Mouse (Mus musculus) limb, embryonic 15.5 days (tissue): ENCODE measurements around the gene Entpd7. TPM values are rescaled to one million over a fixed set of nuclear protein-coding genes. Genes with fewer than 3 reads are reported as not detected.

Source experiments
- ATAC-seq: fragments of 200-750 bp; cut with Nextera tagmentation; 2 replicates; pipeline ENCODE4 v1.8.0; 2017; ENCODE audit warnings: low read depth, moderate TSS enrichment; ENCODE audit not compliant: insufficient number of reproducible peaks, low FRiP score, low TSS enrichment
- H3K27ac ChIP-seq: fragments of 300-500 bp; sonication (generic); 2 replicates; pipeline ENCODE4 v1.5.1; 2015; ENCODE audit warnings: moderate library complexity, mild to moderate bottlenecking, inconsistent platforms
- H3K27me3 ChIP-seq: fragments of 300-500 bp; sonication (generic); 2 replicates; pipeline ENCODE4 v1.6.1; 2015; ENCODE audit warnings: inconsistent platforms
- H3K36me3 ChIP-seq: fragments of 300-500 bp; sonication (generic); 2 replicates; pipeline ENCODE4 v1.6.1; 2015; ENCODE audit warnings: inconsistent platforms
- H3K4me1 ChIP-seq: fragments of 300-500 bp; sonication (generic); 2 replicates; pipeline ENCODE4 v1.6.1; 2015; ENCODE audit warnings: inconsistent platforms
- H3K4me2 ChIP-seq: fragments of 300-500 bp; sonication (generic); 2 replicates; pipeline ENCODE4 v1.6.1; 2015; ENCODE audit warnings: mild to moderate bottlenecking, inconsistent platforms
- H3K4me3 ChIP-seq: fragments of 300-500 bp; sonication (generic); 2 replicates; pipeline ENCODE4 v1.5.1; 2015; ENCODE audit warnings: mild to moderate bottlenecking, inconsistent platforms
- H3K9ac ChIP-seq: fragments of 300-500 bp; sonication (generic); 2 replicates; pipeline ENCODE4 v1.6.1; 2015; ENCODE audit warnings: inconsistent platforms
- H3K9me3 ChIP-seq: fragments of 300-500 bp; sonication (generic); 2 replicates; pipeline ENCODE4 v1.6.1; 2016; ENCODE audit warnings: inconsistent platforms
- WGBS: fragments of 180-500 bp; shearing (Covaris S2); methylation state at CpG from one replicate; pipeline ENCODE4 v1.1.7; 2015; 5-methylcytosine and 5-hydroxymethylcytosine counted together
- polyA plus RNA-seq: library from polyadenylated mRNA; unstranded; fragments of >200 nt; fragmentation: Nextera tagmentation; extraction: Ambion mirVana; gene quantifications from 2 replicates; pipeline ENCODE4 v1.2.1, GENCODE M21; 2015

Entpd7 gene
- polyA plus RNA-seq, 1 experiment from 2014 or later = 9.9 TPM

DNA sequence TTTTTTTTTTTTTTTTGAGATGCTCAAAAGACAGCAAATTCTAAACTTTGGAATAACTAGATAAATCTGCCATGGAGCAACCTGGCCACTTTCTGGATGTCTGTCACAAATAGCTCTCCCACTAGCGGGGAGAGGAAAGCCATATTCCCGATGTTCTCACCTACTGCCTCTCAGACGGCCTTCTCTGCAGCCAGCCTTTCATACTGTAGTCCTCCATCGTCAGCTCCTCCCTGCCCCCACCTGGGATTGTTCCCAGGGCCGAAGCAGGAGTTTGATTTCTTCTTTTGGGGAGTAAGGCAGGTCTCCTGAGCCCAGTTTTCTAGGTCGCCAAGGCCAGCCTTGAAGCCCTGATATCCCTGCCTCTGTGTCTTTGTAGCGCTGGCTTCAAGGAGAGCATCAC, 41.7 kb downstream of the Entpd7 start:
- H3K4me3 ChIP-seq = no peak overlapping the region
- no peak overlapping the region for H3K4me2 ChIP-seq
- H3K36me3 ChIP-seq = peaks cover 59% of the 10 kb centered on the region
- H3K27ac ChIP-seq = no peak overlapping the region
- H3K9me3 ChIP-seq = no peaks in the 10 kb centered on the region
- WGBS = 67% methylated on average over 7 of the region's 7 CpGs
- H3K4me1 ChIP-seq = no peaks in the 10 kb centered on the region
- no peak for ATAC-seq
- H3K27me3 ChIP-seq = no peaks in the 10 kb centered on the region
- H3K9ac ChIP-seq = no peak overlapping the region

DNA sequence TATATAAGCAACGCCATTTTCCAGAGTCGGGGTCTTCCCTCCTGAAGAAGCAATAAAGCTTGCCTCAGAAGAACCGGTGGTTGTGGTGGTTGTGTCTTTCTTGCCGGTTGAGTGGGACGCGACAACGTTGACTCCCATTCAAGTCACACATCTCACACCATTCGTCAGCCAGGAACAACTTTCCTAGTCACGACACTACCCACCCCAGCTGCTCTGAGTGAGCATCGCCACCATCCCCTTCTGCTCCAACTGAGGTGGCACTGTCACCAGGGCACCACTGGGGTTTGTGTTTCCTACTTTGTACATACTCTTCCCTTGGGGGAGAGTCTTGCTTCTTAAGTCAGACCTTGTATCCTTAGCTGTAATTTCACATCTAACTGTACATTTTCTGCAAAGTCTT, 48.9 kb downstream of the Entpd7 start:
- Histone ChIP-seq H3K4me2 (no peak overlapping the region), H3K27ac (no peak overlapping the region), H3K9ac (no peak overlapping the region), H3K9me3 (no peaks in the 10 kb centered on the region), H3K27me3 (no peaks in the 10 kb centered on the region), H3K4me1 (no peaks in the 10 kb centered on the region), H3K4me3 (no peak overlapping the region), H3K36me3 (peaks cover 83% of the 10 kb centered on the region)
- WGBS = 97% methylated on average over 10 of the region's 10 CpGs
- ATAC-seq = no peak

GRCm38 (mm10) chr19:43743401-43743800, 53.9 kb downstream of the Entpd7 start:
- Histone ChIP-seq H3K9ac (no peak overlapping the region), H3K27ac (no peak overlapping the region), H3K4me2 (no peak overlapping the region), H3K27me3 (no peaks in the 10 kb centered on the region), H3K9me3 (no peaks in the 10 kb centered on the region), H3K4me1 (no peaks in the 10 kb centered on the region), H3K36me3 (peaks cover 82% of the 10 kb centered on the region), H3K4me3 (no peak overlapping the region)
- 95% methylated on average over 7 of the region's 7 CpGs for WGBS
- ATAC-seq = no peak

DNA sequence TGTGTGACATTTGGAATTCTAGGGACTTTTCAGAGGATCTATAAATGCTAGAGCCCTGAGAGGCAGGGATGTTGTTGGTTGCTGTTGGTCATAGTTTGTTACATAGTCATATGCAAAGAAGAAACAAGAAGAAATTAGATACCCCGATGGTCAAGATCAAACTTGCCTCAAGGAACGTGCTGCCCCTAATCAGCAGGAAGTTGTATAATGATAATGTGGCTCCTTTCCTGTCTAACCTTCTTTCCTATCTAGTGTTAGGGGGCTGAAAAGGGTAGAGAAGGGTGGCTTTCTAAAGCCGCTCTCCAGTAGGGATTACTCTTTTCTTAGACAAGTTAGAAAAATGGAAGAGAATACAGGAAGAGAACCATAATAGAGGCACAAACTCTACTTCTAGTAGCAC, 56.3 kb downstream of the Entpd7 start:
- Histone ChIP-seq H3K4me1 (no peaks in the 10 kb centered on the region), H3K27me3 (no peaks in the 10 kb centered on the region), H3K36me3 (peaks cover 78% of the 10 kb centered on the region), H3K9me3 (no peaks in the 10 kb centered on the region), H3K4me3 (no peak overlapping the region), H3K27ac (no peak overlapping the region), H3K4me2 (no peak overlapping the region), H3K9ac (no peak overlapping the region)
- 92% methylated on average over 3 of the region's 3 CpGs for WGBS
- no peak for ATAC-seq

DNA sequence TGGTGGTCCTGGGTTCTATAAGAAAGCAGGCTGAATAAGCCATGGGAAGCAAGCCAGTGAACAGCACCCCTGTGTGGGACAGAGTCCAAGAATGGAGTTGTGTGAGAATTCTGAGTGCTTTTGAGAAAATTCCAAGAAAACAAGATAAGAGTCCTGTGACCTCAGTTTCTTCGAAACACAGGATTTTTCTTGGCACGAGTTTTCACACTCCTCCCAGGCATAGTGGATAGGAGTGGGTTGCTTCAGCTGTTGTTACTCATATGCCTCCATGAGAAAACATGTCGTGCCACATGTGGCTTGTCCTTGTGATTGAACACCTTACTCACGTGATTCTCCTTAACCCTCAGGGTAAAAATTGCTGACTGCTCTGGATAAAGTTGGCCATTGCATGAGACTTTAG, 58.4 kb downstream of the Entpd7 start:
- Histone ChIP-seq H3K4me1 (0 out of 2 replicates have a peak, but pooled peaks cover 4% of the 10 kb centered on the region), H3K36me3 (peaks cover 61% of the 10 kb centered on the region), H3K4me3 (no peak overlapping the region), H3K9me3 (no peaks in the 10 kb centered on the region), H3K27ac (no peak overlapping the region), H3K27me3 (no peaks in the 10 kb centered on the region), H3K9ac (no peak overlapping the region), H3K4me2 (no peak overlapping the region)
- 90% methylated on average over 4 of the region's 4 CpGs for WGBS
- no peak for ATAC-seq

DNA sequence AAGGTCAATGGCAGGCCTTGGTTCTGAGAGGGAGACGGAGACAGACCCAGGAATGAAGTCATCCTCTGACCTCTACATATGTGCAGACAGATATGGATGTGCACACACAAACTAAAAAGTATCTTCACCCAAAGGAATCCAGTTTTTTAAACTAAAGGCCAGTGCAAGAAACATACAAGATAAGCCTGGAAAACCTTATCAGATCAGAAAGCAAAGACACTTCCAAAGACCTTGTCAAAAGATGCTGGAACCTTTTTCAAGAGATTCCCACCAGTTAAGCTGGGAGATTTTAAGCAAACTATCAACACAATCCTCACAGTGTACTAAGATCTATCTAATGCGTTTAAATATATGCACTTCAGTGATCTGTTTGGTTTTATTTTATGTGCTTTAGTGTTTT, 60.5 kb downstream of the Entpd7 start:
- no peak overlapping the region for H3K4me3 ChIP-seq
- no peak overlapping the region for H3K27ac ChIP-seq
- 0 out of 2 replicates have a peak, but pooled peaks cover 4% of the 10 kb centered on the region for H3K4me1 ChIP-seq
- H3K9me3 ChIP-seq = no peaks in the 10 kb centered on the region
- ATAC-seq = no peak
- H3K9ac ChIP-seq = no peak overlapping the region
- no peak overlapping the region for H3K4me2 ChIP-seq
- WGBS = 89% methylated on average over 2 of the region's 2 CpGs
- H3K36me3 ChIP-seq = peaks cover 47% of the 10 kb centered on the region
- no peaks in the 10 kb centered on the region for H3K27me3 ChIP-seq

GRCm38 (mm10) chr19:43752489-43753225, 63.2 kb downstream of the Entpd7 start, which contains the start of the genes Cutc and Cox15:
Gene Cutc (plus strand): TSS chr19:43752996.
Gene Cox15 (minus strand): TSS chr19:43753000.
- Histone ChIP-seq H3K27me3 (no peaks in the 10 kb centered on the region), H3K4me2 (peak within 1 kb of the TSS; percentile 52), H3K4me3 (peak within 1 kb of the TSS; percentile 73), H3K27ac (peak within 1 kb of the TSS; percentile 98), H3K4me1 (0 out of 2 replicates have a peak, but pooled peaks cover 4% of the 10 kb centered on the region), H3K9me3 (no peaks in the 10 kb centered on the region), H3K9ac (peak within 1 kb of the TSS; percentile 73), H3K36me3 (peaks cover 24% of the 10 kb centered on the region)
- peak; percentile 89 for ATAC-seq
- under 1% methylated on average over 61 of the region's 62 CpGs for WGBS

DNA sequence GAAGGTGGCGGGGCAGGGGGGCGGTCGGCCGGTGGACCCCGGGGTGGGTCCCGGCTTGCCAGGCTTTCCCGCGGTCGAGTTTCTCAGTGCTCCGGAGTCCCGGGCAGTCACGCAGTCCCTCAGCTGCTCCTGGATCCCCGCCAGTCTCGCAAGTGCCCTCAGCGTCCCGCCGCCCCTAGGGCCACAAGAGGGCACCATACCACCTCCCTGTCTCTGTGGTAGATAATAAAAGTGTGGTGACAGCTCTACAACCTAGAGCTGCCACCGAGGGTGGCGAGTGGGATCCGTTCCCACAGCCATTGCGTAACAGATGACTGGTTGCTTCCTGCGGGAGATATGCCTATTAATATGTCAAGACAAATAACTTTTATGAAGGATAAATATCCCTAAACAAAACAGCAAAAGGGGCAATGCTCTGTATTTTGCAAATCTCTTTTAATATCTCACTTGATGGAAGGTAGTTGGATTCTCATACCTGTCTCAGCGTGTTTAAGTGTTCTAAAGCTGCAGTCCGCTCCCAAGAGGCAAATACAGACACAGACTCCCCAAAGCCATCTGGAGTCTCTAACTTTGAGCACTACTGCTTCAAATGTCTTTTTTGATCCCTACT, 63.9 kb downstream of the Entpd7 start:
- ATAC-seq = peak; percentile 72
- H3K27me3 ChIP-seq = no peaks in the 10 kb centered on the region
- no peaks in the 10 kb centered on the region for H3K9me3 ChIP-seq
- peak overlapping the region; percentile 52 for H3K4me2 ChIP-seq
- H3K4me3 ChIP-seq = peak overlapping the region; percentile 73
- H3K4me1 ChIP-seq = 0 out of 2 replicates have a peak, but pooled peaks cover 4% of the 10 kb centered on the region
- H3K27ac ChIP-seq = peak overlapping the region; percentile 98
- H3K36me3 ChIP-seq = peaks cover 18% of the 10 kb centered on the region
- peak overlapping the region; percentile 73 for H3K9ac ChIP-seq
- WGBS = 1% methylated on average over 24 of the region's 24 CpGs

GRCm38 (mm10) chr19:43754237-43754636, 64.8 kb downstream of the Entpd7 start:
- no peak for ATAC-seq
- Histone ChIP-seq H3K4me2 (no peak overlapping the region), H3K27me3 (no peaks in the 10 kb centered on the region), H3K27ac (no peak overlapping the region), H3K4me1 (0 out of 2 replicates have a peak, but pooled peaks cover 4% of the 10 kb centered on the region), H3K9ac (no peak overlapping the region), H3K4me3 (no peak overlapping the region), H3K36me3 (peaks cover 8% of the 10 kb centered on the region; the same call in 1 of the 2 replicates), H3K9me3 (no peaks in the 10 kb centered on the region)
- 70% methylated on average over 2 of the region's 2 CpGs for WGBS

DNA sequence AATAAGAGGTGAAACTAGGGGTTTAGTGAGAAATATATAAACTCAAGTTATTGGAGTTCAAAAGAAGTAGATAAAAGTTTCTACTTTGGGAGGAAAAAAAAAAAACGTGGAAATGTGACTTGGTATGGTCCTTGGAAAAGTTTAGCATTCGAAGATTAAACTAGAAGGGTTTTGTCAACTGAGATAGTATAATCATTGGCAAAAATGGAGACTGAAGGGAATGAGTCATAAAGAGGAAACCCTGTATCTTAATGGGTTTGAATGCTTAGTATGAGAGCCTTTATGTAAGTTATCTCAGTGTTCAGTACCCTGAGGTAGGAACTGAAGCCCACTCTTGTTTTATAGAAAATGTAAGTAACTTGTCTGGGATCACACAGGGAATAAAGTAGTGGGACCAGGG, 65.4 kb downstream of the Entpd7 start:
- ATAC-seq = no peak
- Histone ChIP-seq H3K27me3 (no peaks in the 10 kb centered on the region), H3K9ac (no peak overlapping the region), H3K27ac (no peak overlapping the region), H3K4me1 (0 out of 2 replicates have a peak, but pooled peaks cover 4% of the 10 kb centered on the region), H3K36me3 (peaks cover 7% of the 10 kb centered on the region; the same call in 1 of the 2 replicates), H3K4me2 (no peak overlapping the region), H3K4me3 (no peak overlapping the region), H3K9me3 (no peaks in the 10 kb centered on the region)
- 64% methylated on average over 2 of the region's 2 CpGs for WGBS

DNA sequence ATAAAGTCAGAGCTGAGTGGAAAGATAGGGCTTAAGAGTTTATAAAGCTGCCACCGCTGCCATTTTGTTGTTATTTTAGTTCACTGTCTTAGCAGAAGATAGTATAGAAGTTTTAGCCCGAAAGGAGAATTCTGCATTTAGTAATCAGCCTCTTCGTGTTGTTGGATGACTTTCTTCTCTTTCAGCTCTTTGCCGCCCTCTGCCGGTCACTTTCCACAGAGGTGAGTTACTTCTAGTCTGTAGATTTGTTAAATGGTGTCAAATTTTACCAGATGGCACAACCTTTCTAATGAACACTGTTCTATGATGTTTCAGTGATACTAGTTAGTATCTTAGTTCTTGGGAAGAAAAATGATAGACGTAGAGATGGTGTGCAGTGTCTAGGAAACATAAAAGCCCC, 71.0 kb downstream of the Entpd7 start:
- 25% methylated on average over 6 of the region's 6 CpGs for WGBS
- H3K27me3 ChIP-seq = no peaks in the 10 kb centered on the region
- H3K9me3 ChIP-seq = no peaks in the 10 kb centered on the region
- no peak overlapping the region for H3K4me2 ChIP-seq
- no peak overlapping the region for H3K9ac ChIP-seq
- H3K4me3 ChIP-seq = no peak overlapping the region
- no peaks in the 10 kb centered on the region for H3K36me3 ChIP-seq
- H3K27ac ChIP-seq = no peak overlapping the region
- no peaks in the 10 kb centered on the region for H3K4me1 ChIP-seq
- ATAC-seq = no peak

GRCm38 (mm10) chr19:43761543-43762256, 72.2 kb downstream of the Entpd7 start:
- H3K27me3 ChIP-seq = no peaks in the 10 kb centered on the region
- no peak overlapping the region for H3K9ac ChIP-seq
- no peak overlapping the region for H3K4me2 ChIP-seq
- H3K4me3 ChIP-seq = no peak overlapping the region
- no peaks in the 10 kb centered on the region for H3K36me3 ChIP-seq
- H3K27ac ChIP-seq = no peak overlapping the region
- H3K4me1 ChIP-seq = no peaks in the 10 kb centered on the region
- ATAC-seq = no peak
- H3K9me3 ChIP-seq = no peaks in the 10 kb centered on the region
